Mouse (Mus musculus) brain, embryonic 14.5 days (tissue): ENCODE measurements around the gene B4galnt3. TPM values are rescaled to one million over a fixed set of nuclear protein-coding genes. Genes with fewer than 3 reads are reported as not detected.

Source experiments
- DNase-seq: peaks from one replicate; pipeline ENCODE4 v3.0.0-alpha.2; 2011; ENCODE audit warnings: low read depth
- CTCF ChIP-seq: fragments of 200-500 bp; IDR thresholded peaks from 2 replicates; pipeline ENCODE4 v1.5.1; 2012; ENCODE audit warnings: inconsistent platforms, mild to moderate bottlenecking, moderate library complexity, borderline replicate concordance; ENCODE audit not compliant: insufficient read depth, insufficient read length; ENCODE audit errors: extremely low read depth
- POLR2A ChIP-seq: fragments of 200-500 bp; IDR thresholded peaks from 2 replicates; pipeline ENCODE4 v1.6.1; 2012; ENCODE audit warnings: mild to moderate bottlenecking, inconsistent platforms, borderline replicate concordance; ENCODE audit not compliant: poor library complexity, insufficient read depth, insufficient read length, severe bottlenecking; ENCODE audit errors: extremely low read depth
- polyA plus RNA-seq: library from polyadenylated mRNA; depleted of rRNA; stranded (reverse); fragments of >200 nt; gene quantifications from 2 replicates; pipeline ENCODE4 v1.2.3, GENCODE M21; 2012

The B4galnt3 gene
- polyA plus RNA-seq, 1 experiment = 0.63 TPM

- no peak for DNase-seq
- no peak for TF ChIP-seq CTCF
- no peak for TF ChIP-seq POLR2A
These were observed 51.8 kb downstream of the B4galnt3 start for GRCm38 (mm10) chr6:120242530-120242929.

DNA sequence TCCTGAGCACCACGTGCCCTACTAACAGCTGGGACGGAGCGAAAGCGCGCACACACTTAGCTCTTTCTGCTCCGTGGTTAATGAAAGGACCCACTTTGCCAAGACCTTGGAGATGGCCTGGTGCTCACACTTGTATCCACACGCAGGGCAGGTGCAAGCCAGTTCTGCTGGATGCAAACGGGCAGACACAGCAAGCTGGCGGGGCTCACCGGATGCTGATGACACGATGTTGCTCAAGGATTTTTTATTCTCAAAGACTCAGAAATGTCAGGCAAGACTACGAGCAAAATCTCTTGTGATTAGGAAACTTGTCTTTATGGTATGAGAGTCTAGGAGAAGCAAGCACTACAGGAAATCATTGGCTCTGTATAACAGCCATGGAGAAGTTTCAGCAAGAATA lies 52.9 kb downstream of the B4galnt3 start:
- TF ChIP-seq CTCF (no peak), POLR2A (no peak)
- DNase-seq = no peak

- TF ChIP-seq POLR2A (no peak), CTCF (no peak)
- no peak for DNase-seq
These were observed 53.9 kb downstream of the B4galnt3 start for GRCm38 (mm10) chr6:120240461-120240860.

DNA sequence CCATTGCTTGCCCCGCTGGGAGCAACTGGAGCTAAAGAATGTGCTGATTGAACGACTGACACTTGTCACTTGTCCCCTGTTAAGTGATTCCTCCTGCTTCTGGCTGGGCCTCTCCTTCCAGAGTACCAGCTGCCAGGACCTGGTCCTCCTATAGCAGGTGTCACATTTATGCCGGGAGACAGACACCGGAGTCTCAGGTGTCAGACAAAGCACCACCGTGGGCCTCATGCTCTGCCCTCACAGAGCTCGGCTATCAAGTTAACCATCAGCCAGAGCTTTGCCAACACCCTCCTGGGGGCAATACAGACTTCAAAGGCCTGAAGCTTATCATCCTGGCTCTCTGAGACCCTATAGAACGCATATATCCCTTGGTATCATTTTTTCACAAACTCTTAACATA lies 58.5 kb downstream of the B4galnt3 start:
- TF ChIP-seq POLR2A (no peak), CTCF (no peak)
- DNase-seq = no peak

- no peak for DNase-seq
- TF ChIP-seq CTCF (no peak), POLR2A (no peak)
These were observed 61.5 kb downstream of the B4galnt3 start for GRCm38 (mm10) chr6:120232885-120233284.

DNA sequence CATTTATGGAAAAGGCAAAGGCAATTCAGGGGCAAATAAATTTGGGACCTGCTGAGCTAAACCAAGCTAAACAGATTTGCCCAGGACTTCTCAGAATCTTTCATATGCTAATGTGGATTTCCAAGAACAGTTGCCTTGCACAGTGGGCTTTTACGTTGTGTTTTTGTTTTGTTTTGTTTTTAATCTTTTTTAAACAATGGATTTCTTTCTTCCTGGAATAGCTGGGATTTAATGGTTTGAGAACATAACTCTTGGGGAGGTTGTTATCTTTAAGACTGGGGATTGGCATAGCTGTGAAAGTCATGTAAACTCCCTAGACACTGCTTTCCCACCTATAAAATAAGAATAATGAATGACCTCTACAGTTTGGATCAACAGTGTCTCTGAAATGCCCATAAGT lies 63.9 kb downstream of the B4galnt3 start:
- peak; percentile 6 for DNase-seq
- TF ChIP-seq CTCF (no peak), POLR2A (no peak)

DNA sequence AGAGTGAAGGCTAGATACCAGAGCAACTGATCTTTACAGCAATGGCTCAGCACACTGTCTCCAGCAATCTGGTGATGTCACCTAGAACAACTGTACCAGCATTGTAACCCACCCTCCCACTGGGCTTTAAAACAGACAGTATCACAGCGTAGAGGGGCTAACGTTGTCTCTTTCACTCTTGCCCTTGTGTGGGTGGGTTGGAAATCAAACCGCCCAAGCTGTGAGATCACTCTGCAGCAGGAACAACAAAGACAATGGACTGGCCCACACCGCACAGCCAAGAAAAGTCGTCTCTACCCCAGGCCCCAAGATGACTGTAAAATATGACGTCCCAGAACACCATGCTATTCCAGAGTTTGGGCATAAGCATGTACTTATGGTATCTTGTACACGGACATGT lies 64.6 kb downstream of the B4galnt3 start:
- DNase-seq = no peak
- TF ChIP-seq POLR2A (no peak), CTCF (no peak)

DNA sequence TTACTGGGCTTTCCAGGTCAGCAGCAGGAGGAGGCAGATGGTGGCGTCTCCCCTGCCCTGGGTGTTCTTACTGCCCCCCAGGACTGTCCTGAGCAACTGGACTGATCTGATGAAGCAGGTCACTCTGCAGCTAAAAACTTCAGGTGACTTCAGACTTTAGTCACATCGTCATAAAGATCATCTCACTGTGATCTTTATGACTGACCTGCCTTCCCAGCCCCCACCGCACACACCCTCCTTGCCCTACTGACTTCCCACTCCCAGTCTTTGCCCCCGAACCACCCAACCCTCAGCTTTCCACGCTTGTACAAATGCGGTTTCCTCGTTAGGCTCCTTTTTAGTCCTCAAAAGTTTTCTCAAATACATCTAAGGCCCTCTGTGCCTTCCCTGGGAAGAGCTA lies 67.3 kb downstream of the B4galnt3 start:
- no peak for TF ChIP-seq POLR2A
- no peak for TF ChIP-seq CTCF
- no peak for DNase-seq

GRCm38 (mm10) chr6:120225355-120225754 lies 69.0 kb downstream of the B4galnt3 start:
- TF ChIP-seq CTCF (no peak), POLR2A (no peak)
- DNase-seq = no peak

DNA sequence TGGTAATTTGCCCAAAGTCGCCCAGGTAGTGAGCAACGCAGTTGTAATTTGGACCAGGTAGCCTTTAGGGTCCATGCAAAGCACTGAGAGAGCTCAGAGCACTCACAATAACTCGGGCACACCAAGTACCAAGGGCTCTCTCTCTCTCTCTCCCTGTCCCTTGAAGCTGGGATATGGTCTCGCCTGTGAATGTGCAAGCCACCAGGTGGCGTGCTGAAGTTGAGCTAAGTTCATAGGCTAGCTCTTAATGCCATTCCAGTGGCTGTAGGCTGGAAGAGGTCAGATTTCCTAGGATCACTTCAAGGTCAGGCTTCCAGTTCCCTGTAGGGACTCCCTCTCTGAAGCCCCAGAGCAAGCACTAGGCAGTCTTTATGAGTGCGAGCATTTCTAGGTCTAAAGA lies 71.7 kb downstream of the B4galnt3 start:
- TF ChIP-seq POLR2A = no peak
- TF ChIP-seq CTCF = peak; percentile 55; the same call in 1 of the 2 replicates
- peak; percentile 44 for DNase-seq

- DNase-seq = no peak
- no peak for TF ChIP-seq CTCF
- TF ChIP-seq POLR2A = no peak
These were observed 75.1 kb downstream of the B4galnt3 start for GRCm38 (mm10) chr6:120219281-120219680.

DNA sequence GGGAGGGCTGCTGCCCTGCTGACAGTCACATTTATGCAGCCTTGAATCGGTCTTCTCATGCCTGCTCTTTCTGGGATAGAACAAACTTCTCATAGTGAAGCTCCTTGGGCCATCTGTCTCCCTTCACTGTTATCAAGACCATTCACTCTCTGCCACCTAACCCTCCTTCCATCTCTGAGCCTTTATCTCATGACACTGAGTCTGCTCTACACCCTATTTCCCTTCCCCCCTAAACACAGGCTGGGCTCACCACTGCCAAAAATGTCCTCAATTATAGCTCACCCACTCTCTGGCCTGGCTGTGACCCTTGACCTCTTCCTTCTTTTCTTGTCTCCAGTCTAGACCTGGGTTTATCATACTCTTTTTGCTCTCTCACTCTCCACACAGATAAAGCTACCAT lies 77.7 kb downstream of the B4galnt3 start:
- TF ChIP-seq CTCF (no peak), POLR2A (no peak)
- DNase-seq = no peak

- DNase-seq = no peak
- TF ChIP-seq POLR2A (no peak), CTCF (no peak)
These were observed 82.8 kb downstream of the B4galnt3 start for GRCm38 (mm10) chr6:120211536-120211935.

DNA sequence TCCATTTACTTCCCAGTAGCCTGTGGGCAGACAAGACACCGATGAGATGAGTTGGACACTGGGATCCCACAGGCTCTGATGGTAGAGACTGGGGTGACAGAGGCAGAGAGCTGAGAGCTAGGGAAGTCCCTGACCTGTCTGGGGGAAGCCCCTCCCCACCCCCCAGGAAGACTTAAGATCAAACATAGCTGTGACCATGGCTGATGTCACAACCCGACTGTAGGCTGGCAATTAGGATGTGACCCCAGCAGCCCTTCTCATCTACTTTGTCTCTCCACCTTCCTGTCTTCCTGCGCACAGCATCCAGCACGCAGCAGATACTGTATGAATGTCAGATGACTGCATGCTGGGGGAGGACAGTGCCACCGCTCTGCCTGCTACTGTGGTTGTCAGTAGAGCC lies 87.8 kb downstream of the B4galnt3 start:
- DNase-seq = no peak
- TF ChIP-seq POLR2A (no peak), CTCF (no peak)

- DNase-seq = peak; percentile 66
- TF ChIP-seq POLR2A (no peak), CTCF (0 out of 2 replicates have a peak, but pooled peaks have one; percentile 9)
These were observed 92.0 kb downstream of the B4galnt3 start for GRCm38 (mm10) chr6:120202406-120202805.
